Mouse (Mus musculus) c-Kit-negative CD71-positive TER-119-positive erythroid progenitor cells, embryonic 14.5 days (primary cell): ENCODE results near the gene Prdm1.

Experiments
- DNase-seq: peaks from one replicate; pipeline ENCODE4 v3.0.0-alpha.2; 2013; ENCODE audit warnings: low read depth, low spot score

Prdm1 gene

GRCm38 (mm10) chr10:44456757-44457595 lies 71.3 kb downstream of the Prdm1 start:
- no peak for DNase-seq

- no peak for DNase-seq
Observed at GRCm38 (mm10) chr10:44454753-44455152, 73.5 kb downstream of the Prdm1 start.

- DNase-seq: no peak
Observed at GRCm38 (mm10) chr10:44454111-44454510, 74.2 kb downstream of the Prdm1 start.

GRCm38 (mm10) chr10:44450835-44451234 lies 77.5 kb downstream of the Prdm1 start:
- DNase-seq: no peak

- DNase-seq: no peak
Observed at GRCm38 (mm10) chr10:44450108-44450507, 78.2 kb downstream of the Prdm1 start.

- DNase-seq: no peak
Observed at GRCm38 (mm10) chr10:44449666-44450065, 78.6 kb downstream of the Prdm1 start.

- no peak for DNase-seq
Observed at GRCm38 (mm10) chr10:44448165-44448564, 80.1 kb downstream of the Prdm1 start.

- no peak for DNase-seq
Observed at GRCm38 (mm10) chr10:44447406-44448139, 80.7 kb downstream of the Prdm1 start.

- no peak for DNase-seq
Observed at GRCm38 (mm10) chr10:44447001-44447400, 81.3 kb downstream of the Prdm1 start.

GRCm38 (mm10) chr10:44444415-44444814 lies 83.9 kb downstream of the Prdm1 start:
- no peak for DNase-seq

GRCm38 (mm10) chr10:44443696-44444095 lies 84.6 kb downstream of the Prdm1 start:
- DNase-seq: no peak

GRCm38 (mm10) chr10:44439732-44440131 lies 88.6 kb downstream of the Prdm1 start:
- no peak for DNase-seq

GRCm38 (mm10) chr10:44437614-44438013 lies 90.7 kb downstream of the Prdm1 start:
- DNase-seq: no peak

- no peak for DNase-seq
Observed at GRCm38 (mm10) chr10:44435956-44436355, 92.3 kb downstream of the Prdm1 start.

GRCm38 (mm10) chr10:44434702-44435181 lies 93.6 kb downstream of the Prdm1 start:
- no peak for DNase-seq

- no peak for DNase-seq
Observed at GRCm38 (mm10) chr10:44432235-44432634, 96.1 kb downstream of the Prdm1 start.

- DNase-seq: no peak
Observed at GRCm38 (mm10) chr10:44431689-44432088, 96.6 kb downstream of the Prdm1 start.

GRCm38 (mm10) chr10:44429177-44429888 lies 99.0 kb downstream of the Prdm1 start:
- DNase-seq: no peak

- DNase-seq: no peak
Observed at GRCm38 (mm10) chr10:44427891-44428361, 100.4 kb downstream of the Prdm1 start.

- no peak for DNase-seq
Observed at GRCm38 (mm10) chr10:44427426-44427825, 100.9 kb downstream of the Prdm1 start.

- DNase-seq: no peak
Observed at GRCm38 (mm10) chr10:44425013-44425412, 103.3 kb downstream of the Prdm1 start.

GRCm38 (mm10) chr10:44421896-44422295 lies 106.4 kb downstream of the Prdm1 start:
- DNase-seq: no peak
